Mouse (Mus musculus) megakaryocyte, adult 5-6 weeks (primary cell): Measurements from ENCODE around the gene Rpl22. TPM values are rescaled to one million over a fixed set of nuclear protein-coding genes. Genes with fewer than 3 reads are reported as not detected.

Source experiments
- ATAC-seq: 2 replicates; pipeline ENCODE4 v1.8.0; 2016; ENCODE audit warnings: mild to moderate bottlenecking, inconsistent platforms; ENCODE audit not compliant: poor library complexity, severe bottlenecking
- total RNA-seq, 2 experiments: library from RNA; stranded (forward) in 1 of 2; stranded (reverse) in 1 of 2; fragments of 153-499, 151-499 nt in 1 of 2; fragments of 221-1000, 200-1000 nt in 1 of 2; gene quantifications; 2 replicates each; pipeline versions ENCODE4 v1.2.3 to v1.2.4; 2015 to 2017

The Rpl22 gene
- total RNA-seq, 2 experiments from 2014 or later, result 968 to 2,172 TPM

DNA sequence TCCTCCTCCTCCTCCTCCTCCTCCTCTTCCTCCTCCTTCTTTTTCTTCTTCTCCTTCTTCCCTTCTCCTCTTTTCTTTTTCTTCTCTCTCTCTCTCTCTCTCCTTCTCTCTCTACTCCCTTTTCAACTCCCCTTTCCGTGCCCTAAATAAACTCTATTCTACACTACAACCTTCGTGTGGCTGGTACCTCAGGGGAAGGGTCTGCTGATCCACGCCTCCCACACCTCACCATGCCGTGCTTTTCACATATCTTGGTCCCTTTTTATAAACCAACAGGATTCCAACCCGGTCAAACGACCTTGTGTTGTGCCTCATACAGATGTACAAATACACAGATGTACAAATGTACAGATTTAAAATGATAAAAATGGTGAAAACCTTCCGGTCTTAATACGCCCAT, 29.2 kb upstream of the Rpl22 start:
- ATAC-seq, result no peak; the same call in 1 of the 2 replicates

DNA sequence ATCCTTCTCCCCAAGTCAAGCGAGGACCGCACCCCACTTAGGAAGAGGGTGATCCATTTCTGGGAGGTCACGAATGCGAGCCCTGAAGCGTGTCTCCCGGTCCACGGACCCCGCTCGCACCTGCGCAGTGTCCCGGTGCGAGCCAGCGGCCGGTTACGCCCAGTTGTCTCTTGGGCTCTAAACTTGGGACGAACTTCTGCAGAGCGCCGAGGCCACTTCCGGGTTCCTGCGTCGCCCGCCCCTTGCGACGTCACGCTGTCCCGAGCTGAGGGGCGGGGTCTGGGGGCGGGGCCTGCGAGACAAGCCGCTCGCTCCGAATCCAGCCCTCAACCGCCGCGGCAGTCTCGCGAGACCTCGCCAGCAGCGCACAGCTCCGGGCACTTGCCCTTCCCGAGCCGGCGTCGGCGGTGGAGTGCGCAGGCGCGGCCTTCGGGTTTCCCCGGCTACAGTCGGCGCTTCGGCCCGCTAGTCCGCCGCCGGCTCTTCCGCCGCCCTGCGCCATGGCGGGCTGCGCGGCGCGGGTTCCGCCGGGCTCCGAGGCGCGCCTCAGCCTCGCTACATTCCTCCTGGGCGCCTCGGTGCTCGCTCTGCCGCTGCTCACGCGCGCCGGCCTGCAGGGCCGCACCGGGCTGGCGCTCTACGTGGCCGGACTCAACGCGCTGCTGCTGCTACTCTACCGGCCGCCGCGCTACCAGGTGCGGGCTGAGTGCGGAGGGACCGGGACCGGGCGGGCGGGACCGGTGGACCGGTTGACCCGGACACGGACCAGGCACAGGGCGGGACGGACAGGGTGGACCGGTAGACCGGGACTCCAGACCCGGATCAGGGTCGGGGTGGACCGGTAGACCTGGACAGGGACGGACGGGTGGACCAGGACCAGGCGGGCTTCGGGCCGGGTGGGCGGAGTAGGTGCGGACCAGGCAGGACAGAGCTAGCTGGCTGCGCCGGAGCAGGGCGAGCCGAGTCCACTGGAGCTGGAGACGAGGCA, 28.4 kb upstream of the Rpl22 start, which contains the start of gene Icmt:
Icmt (plus strand) TSS at position 354 of the 988 bp plus-strand sequence.
- peak; percentile 89 for ATAC-seq

DNA sequence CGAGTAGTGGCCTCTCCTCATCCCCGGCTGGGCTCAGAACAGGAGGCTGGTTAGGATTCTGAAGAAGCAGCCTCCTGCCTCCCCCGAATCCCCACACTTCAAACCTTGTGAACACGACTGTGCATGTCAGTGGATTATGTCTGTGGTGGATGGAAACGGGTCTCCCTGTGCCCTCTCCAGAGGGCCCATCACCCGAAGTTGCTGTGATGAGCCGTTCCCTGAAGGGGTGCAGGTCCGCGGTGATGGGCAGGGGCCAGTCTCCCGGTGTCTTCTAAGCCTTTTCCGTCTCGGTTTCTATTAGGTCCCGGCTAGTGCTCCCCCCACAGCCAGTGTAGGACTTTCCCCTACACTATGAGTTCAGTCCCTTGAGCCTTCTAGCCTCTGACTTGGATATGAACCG, 26.7 kb upstream of the Rpl22 start:
- ATAC-seq, result no peak

DNA sequence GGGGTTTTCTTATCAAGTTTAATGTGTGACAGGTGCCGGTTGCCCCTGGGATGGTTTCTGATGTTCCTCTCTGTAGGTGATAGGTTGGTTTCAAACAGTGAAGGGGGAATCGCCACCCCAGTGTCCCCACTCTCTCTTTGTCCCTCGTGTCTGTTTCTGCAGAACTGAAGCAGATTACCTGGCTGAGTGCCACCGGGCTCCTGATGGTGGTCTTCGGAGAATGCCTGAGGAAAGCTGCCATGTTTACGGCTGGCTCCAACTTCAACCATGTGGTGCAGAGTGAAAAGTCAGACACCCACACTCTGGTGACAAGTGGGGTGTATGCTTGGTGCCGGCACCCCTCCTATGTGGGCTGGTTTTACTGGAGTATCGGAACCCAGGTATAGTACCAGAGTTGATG, 25.2 kb upstream of the Rpl22 start:
- ATAC-seq, result no peak

DNA sequence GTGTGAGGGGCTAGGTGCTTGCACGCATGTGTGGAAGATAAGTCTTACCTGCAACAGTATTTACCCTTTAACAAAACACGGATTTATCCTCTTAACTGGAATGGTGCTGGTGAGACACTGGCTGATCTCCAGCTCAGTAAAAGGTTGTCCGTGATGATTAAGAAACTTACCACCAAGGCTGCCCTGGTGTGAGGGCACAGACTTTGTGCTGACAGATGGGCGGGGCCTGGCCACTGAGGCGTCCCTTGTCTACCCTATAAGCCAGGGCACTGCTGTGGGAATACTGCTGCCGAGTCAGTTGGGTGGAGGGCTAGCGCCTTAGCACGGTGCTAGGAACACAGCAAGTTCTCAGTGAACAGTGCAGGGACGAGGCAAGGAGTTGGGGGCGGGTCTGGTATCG, 23.5 kb upstream of the Rpl22 start:
- ATAC-seq, result no peak

DNA sequence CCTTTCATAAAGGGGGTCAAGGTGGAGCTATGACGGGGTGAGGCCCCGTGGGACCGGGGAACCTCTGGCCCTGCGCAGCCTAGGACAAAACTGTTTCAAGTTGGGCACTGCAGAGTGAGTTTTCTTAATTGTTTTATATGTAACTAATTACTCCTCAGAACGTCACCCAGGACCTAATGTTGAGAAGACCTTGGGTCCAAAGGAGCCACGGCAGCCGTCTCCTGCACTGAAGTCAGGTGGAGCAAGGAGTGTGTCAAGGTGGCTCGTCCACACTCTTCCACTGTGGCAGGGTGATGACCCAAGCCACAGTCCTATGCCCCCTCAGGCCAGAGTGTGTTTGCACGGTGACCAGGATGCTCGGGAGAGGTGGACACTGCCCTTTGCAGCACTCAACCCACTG, 22.4 kb upstream of the Rpl22 start:
- ATAC-seq, result no peak

DNA sequence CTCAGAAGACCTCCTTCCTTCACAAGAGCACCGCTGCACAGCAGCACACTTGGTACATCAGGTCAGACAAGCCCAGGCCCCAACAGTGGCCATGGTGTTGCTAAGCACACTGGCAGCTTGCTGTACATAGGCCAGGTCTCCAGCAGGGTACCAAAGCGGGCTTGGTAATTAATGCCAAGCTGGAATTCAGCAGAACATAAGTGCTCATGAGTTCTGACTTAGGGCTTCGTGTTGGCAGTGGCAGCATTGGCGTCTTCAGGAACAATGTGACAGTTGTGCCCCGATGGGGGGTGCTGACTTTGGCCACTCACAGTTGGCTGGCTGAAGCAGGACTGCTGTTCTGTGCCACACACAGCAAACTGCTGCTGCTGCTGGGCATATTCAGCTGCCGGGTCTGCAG, 20.9 kb upstream of the Rpl22 start:
- ATAC-seq, result no peak

DNA sequence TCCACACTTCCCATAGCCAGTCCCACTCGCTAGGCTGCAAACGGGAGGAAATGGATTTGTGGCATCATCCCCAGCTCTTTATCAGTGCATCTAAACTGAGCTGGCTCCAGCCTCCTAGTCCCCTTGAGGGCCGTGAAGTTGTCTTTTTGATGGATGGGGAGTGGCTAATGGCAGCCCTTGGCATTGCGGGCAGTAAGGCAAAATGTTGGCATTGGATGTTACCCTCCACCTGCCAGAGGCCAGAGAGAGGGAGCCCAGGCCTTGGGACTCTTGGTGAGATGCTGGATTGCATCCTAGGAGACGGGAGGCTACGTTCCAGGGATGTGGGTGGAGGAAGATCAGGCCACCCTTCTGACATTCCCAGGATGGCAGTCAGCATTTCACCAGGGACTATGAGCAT, 19.6 kb upstream of the Rpl22 start:
- no peak for ATAC-seq

DNA sequence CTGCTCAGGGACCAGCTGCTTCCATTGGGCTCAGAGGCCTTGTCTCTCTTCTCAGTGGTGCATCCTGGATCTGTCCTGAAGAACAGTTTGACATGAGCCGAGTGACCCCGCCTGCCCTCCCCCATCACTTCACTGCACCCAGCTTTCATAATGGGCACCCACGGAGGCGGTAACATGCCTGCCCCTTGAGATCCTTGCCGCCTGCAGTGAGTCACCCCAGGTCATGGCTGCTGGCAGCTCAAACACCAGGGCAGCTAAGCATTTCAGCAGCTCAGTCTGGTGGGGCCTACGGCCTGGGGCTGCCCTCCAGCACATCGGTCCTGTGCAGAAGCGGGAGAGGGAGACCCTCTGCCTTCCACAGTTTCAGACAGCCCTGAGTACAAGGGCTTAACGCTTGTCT, 18.0 kb upstream of the Rpl22 start:
- ATAC-seq, result no peak

DNA sequence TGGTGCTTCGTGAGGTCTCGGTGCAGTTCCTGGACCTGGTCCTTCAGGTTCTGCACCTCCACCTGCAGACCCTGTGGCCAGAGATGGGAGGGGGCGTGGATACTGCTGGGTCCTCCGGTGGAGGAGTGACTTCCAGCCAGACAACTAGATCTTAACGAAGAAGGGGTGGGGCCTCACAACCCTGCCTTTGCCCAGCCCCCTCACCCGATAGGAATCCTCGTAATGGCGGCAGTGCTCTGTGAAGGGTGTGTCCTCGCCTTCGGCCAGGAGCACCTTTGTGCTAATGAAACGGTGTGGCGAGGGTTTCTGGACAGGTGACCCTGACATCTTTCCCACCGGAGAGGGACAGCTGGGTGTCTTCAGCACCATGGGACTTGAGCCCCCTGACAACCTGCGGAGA, 13.4 kb upstream of the Rpl22 start:
- no peak for ATAC-seq

DNA sequence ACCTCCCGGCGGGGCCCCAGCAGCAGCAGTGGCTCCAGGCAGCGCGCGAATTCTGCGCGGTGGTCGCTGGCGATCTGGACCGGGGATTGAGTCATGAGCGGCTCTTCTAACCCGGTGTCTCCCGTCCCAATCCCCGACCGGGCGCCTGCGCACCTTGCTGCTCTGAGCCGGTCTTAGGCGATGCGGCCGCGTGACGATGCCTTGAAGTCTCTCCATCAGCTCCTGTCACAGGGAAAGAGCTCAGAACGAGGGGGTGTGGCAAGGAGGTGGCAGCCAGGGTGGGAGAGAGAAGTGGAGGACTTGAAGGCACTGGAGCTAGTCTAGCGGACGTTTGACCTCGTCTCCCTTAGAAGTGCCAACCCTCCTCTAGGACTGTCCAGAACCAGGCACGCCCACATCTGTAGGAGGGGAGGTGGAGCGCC, 12.3 kb upstream of the Rpl22 start:
- ATAC-seq, result no peak

DNA sequence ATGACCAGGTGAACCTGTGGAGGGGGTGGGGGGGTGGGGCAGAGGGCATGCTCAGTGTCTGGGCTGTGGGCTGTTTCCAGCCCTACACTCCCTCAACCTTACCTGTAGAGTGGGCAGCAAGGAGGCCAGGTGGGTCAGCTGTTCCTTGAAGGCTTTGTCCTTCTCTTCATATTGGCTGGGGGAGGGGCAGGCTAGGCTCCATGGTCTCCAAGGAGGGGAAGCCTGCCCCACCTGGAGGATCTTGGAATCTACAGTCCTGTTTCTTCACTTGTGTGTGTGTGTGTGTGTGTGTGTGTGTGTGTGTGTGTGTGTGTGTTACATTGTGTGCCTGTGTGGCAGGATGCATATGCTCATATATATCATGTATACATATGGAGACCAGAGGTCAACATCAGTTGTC, 11.6 kb upstream of the Rpl22 start:
- no peak for ATAC-seq

DNA sequence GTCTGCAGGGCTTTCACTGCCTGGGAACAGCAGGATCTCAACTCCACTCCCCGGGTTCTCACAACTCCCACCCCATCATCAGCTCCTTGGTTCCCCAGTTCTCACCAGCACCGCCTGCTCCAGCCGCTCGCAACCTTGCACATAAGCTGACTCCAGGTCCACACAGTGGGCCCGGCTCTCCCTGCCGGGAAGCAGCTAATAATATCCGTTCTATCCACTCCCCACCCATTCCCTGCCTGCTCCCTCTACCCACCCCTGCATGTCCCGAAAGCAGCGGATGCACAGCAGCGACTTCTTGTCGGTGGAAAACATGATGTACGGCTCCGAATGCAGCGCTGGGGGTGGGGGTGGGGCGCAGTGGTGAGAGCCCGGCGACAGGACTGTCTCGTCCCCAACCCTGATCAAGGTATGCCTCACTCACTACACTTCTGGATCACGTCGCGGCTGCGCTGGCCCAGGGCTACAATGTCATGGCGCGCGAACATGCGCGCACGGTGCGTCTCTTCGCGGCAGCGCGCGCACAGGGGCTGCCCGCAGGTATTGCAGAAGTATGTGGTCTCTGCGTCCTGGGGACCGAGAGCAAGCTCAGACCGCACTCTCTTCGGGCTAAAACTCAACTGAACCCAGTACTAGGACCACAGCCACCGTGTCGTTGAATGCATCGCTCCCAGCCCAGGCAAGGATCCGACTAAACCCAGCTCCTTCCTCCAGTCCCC, 9.9 kb upstream of the Rpl22 start:
- ATAC-seq, result peak; percentile 27; the same call in 1 of the 2 replicates

DNA sequence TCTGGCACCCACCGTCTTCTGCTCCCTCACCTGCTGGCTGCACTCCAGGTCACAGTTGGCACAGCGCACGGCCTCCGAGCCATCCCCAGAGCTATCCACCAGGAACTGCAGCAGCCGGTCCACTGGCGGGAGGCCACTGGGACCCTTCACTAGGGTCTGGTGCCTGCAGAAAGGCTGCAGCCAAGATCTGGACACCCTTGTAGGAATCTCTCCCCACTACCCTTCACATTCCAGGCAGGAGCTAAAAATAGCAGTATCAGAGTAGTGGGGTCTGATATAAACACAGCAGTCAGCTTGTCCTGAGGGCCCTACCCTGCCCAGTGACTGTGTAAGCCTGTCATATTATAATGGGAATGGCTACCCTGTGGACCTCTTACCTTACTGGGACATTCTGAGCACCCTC, 7.9 kb upstream of the Rpl22 start:
- ATAC-seq, result no peak

DNA sequence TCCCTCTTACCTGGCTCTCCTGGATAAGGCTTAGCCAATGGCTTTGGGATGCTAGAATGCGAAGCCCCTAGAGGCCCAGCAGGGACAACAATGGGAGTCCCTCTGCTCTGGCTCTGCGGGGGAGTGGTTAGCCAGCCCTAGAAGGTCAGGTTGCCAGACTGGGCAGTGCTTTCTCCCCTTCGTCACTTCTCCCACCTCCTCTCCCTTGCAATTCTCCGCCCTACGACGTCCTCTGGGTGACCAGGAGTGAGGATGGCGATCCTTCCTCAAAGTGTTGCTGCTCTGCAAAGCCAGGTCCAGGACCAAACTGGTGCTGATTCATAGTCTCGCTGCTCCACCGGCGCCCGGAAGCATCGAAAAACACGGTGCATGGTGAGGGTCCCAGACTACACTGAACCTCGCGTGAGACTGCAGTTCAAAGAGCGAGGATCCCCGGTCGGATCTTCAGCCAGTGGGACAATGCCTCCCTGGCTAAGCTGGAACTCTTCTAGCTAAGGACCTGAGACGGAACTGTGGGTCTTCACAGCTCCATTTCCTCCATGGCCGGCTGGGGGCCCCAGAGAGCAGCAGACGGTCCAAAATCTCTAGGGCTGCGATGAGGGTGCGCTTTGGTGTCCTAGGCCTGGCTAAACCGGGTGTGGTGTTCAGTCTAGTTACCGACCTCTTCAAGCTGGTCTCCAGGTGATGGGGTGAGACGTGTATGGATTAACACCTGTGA, 6.9 kb upstream of the Rpl22 start, which contains the start of gene Rnf207:
Rnf207 (minus strand) TSS at position 477 of the 718 bp plus-strand sequence.
- peak; percentile 86 for ATAC-seq

DNA sequence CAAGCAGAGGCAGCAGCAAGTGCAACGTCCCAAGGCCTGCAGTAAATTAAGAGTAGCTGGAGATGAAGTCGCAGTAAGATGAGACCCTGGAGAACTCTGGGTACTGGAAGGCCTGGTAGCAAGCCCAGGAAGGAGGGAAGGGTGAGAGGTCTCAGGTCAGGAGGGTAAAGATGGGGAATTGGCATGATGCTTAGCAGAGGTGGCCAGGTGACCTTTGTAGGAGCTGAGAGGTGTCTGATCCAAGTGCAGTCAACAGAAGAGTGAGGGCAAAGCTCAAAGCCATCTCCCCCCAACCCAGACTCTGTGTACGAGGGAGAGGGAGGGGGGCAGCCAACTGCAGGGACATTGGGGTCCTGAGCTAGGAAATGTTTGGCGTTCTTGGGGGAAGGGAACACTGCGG, 4.1 kb upstream of the Rpl22 start:
- ATAC-seq, result no peak

DNA sequence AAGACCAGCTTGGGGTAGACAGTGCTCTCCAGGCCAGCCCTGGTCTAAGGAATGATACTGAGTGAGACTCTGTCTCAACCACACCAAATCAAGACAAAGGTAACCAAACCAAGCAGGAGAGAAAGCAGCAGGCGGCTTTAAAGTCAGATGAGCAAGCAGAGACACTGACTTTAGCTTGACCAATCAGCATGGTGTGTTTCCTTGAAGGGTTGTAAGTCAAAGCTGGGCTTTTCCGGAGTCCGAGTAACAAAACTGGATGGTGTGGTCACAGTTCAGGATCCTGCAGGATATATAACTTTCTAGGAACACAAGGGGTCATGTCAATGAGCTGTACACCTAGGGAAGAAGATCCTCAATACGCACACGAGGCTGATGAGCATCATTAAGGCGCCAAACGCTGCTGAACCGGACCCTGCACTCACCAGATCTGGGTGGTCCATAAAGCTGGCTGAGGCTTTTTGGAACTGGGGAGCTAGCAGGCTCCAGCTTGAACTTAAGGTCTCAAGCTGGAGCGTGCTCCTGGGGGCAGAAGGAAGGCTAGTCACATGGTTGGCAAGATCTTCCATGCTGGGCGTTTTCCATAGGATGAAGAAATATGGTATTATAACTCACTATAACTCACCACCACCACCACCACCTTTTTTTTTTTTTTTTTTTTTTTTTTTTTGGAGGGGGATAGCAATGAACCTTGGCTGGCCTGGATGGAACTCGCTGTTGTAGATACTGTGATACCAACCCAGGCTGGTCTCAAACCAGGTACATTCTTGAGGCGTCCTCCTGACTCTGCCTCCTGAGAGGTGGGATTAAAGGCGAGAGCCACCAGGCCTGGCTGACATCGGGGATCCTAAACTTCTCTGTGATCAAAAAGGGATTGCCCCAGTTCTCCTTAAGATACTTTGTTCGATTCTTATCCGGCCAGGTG, 640 bp upstream of the Rpl22 start:
- ATAC-seq, result peak; percentile 8

DNA sequence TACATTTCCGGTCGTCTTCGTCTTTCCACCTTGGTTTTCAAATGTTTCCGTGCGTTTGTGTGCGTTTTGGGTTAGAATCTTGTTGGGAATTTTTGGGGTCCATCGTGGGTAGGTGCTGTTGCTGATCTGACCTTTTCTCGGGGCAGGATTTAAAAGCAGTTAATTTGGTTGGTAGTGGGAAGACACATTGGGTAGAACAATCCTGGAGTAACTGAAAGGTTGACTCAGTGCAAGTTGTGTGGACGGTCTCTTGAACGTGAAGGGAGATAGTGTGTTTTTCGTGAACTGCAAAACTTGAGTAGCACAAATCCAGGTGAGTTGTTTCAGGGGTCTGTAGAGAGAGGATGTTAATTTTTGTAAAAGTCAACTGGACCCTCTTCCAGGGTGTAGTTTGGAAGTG, 1.0 kb downstream of the Rpl22 start:
- no peak for ATAC-seq

DNA sequence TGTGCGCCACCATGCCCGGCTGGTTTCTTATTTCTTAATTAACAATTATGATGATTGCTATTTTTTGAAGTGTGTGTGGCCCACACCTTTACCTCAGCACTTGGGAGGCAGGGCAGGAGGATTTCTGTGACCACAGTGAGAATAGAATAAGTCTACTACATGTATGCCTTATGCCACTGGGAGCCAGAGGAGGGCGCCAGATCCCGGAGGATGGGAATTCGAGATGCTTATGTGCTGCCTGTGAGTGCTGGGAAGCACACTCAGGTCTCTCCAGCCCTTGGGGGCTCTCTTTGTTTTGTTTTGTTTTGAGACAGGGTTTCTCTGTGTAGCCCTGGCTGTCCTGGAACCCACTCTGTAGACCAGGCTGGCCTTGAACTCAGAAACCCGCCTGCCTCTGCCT, 3.1 kb downstream of the Rpl22 start:
- no peak for ATAC-seq

DNA sequence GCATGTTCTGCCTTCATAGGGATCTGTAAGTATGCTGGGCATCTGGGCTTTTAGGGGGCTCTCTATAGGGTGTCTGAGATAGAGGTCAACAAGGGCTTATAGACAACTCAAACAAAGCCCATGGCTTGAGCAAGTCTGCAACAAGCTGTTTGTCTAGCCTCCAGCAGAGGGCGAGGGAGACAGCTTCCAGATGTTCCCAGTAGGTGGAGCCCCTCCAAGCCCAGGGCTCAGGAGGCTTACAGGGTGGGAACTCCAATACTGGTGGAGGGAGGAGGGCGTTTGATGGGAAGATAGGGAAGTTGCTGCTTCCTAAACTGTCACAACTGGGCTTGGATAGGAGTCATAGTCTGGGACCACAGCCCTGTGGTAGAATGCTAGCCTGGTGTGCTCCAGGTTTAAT, 7.4 kb downstream of the Rpl22 start:
- ATAC-seq, result peak; percentile 83
